Mouse (Mus musculus) CH12.LX (cell line): ENCODE results near the gene Pou3f3. TPM values are rescaled to one million over a fixed set of nuclear protein-coding genes. Genes with fewer than 3 reads are reported as not detected.

ENCODE experiments used
- DNase-seq: peaks from one replicate; pipeline ENCODE4 v3.0.0-alpha.2; 2013; ENCODE audit errors: extremely low read depth
- H3K27ac ChIP-seq: 2 replicates; pipeline ENCODE4 v1.5.1; 2012; ENCODE audit warnings: low read depth, mild to moderate bottlenecking, control low read depth, moderate library complexity; ENCODE audit not compliant: insufficient read depth
- H3K27me3 ChIP-seq: replicated peaks from 2 replicates; pipeline ENCODE3; 2012; ENCODE audit warnings: inconsistent platforms
- H3K36me3 ChIP-seq, 2 experiments: replicated peaks in 1 of 2; 2 replicates each; pipeline versions ENCODE3 to v1.6.1; 2012; ENCODE audit warnings: inconsistent platforms in 1 of 2, low read length in 1 of 2, mild to moderate bottlenecking in 1 of 2, mixed read lengths in 1 of 2, moderate library complexity in 1 of 2; ENCODE audit not compliant: control insufficient read depth in 1 of 2, insufficient read depth in 1 of 2
- H3K4me1 ChIP-seq, 2 experiments: 2 replicates each; pipeline ENCODE4 v1.6.1; 2012; ENCODE audit warnings: inconsistent platforms in 1 of 2, moderate library complexity in 1 of 2; ENCODE audit not compliant: insufficient read depth in 2 of 2, control insufficient read depth in 1 of 2
- H3K4me2 ChIP-seq: 2 replicates; pipeline ENCODE4 v1.6.1; 2012; ENCODE audit warnings: low read depth, mild to moderate bottlenecking, control low read depth; ENCODE audit not compliant: poor library complexity, insufficient read depth, severe bottlenecking
- H3K4me3 ChIP-seq, 3 experiments: fragments of 150-350 bp in 1 of 3; sonication (generic) in 1 of 3; replicated peaks in 1 of 3; 2 replicates each; pipeline versions ENCODE3 to v1.5.1; 2011 to 2012; ENCODE audit warnings: low read depth in 2 of 3, low read length in 2 of 3, mild to moderate bottlenecking in 2 of 3, moderate library complexity in 2 of 3, control low read depth in 1 of 3, improper control_type of control experiment in 1 of 3, inconsistent platforms in 1 of 3, mixed read lengths in 1 of 3; ENCODE audit not compliant: poor library complexity in 1 of 3
- H3K79me2 ChIP-seq: replicated peaks from 2 replicates; pipeline ENCODE4 v1.6.1; 2012; ENCODE audit warnings: mild to moderate bottlenecking, moderate library complexity; ENCODE audit not compliant: control insufficient read depth, poor library complexity, insufficient read depth, severe bottlenecking; ENCODE audit errors: extremely low read depth
- H3K9ac ChIP-seq: 2 replicates; pipeline ENCODE4 v1.6.1; 2012; ENCODE audit warnings: low read depth, mild to moderate bottlenecking, control low read depth, moderate library complexity; ENCODE audit not compliant: insufficient read depth
- H3K9me3 ChIP-seq: replicated peaks from 2 replicates; pipeline ENCODE3; 2012; ENCODE audit warnings: low read length, inconsistent platforms, mixed read lengths
- BHLHE40 ChIP-seq: IDR thresholded peaks from 2 replicates; pipeline ENCODE4 v1.6.1; 2011; ENCODE audit warnings: mild to moderate bottlenecking, low read depth, low read length, improper control_type of control experiment
- CHD1 ChIP-seq: IDR thresholded peaks from 2 replicates; pipeline ENCODE4 v1.6.1; 2012; ENCODE audit warnings: low read depth, low read length, improper control_type of control experiment, inconsistent platforms
- CTCF ChIP-seq, 2 experiments: IDR thresholded peaks in 1 of 2; conservative IDR thresholded peaks in 1 of 2; 2 replicates each; pipeline ENCODE4 v1.5.1; 2011 to 2012; ENCODE audit warnings: low read depth in 2 of 2, low read length in 2 of 2, improper control_type of control experiment in 1 of 2, inconsistent platforms in 1 of 2, mild to moderate bottlenecking in 1 of 2, moderate library complexity in 1 of 2
- ELF1 ChIP-seq: IDR thresholded peaks from 2 replicates; pipeline ENCODE4 v1.6.1; 2014; ENCODE audit warnings: low read depth, mild to moderate bottlenecking, inconsistent platforms, low read length, improper control_type of control experiment
- EP300 ChIP-seq: IDR thresholded peaks from 2 replicates; pipeline ENCODE4 v1.6.1; 2011; ENCODE audit warnings: low read length, improper control_type of control experiment
- ETS1 ChIP-seq: conservative IDR thresholded peaks from 2 replicates; pipeline ENCODE4 v1.6.1; 2012; ENCODE audit warnings: low read depth, mild to moderate bottlenecking, inconsistent platforms, low read length, improper control_type of control experiment, moderate library complexity
- HCFC1 ChIP-seq: IDR thresholded peaks from 2 replicates; pipeline ENCODE4 v1.6.1; 2012; ENCODE audit warnings: low read depth, mild to moderate bottlenecking, inconsistent platforms, low read length, improper control_type of control experiment
- IRF4 ChIP-seq: IDR thresholded peaks from 2 replicates; pipeline ENCODE4 v1.6.1; 2014; ENCODE audit warnings: low read depth, mild to moderate bottlenecking, inconsistent platforms, low read length, improper control_type of control experiment
- JUN ChIP-seq: IDR thresholded peaks from 2 replicates; pipeline ENCODE4 v1.6.1; 2011; ENCODE audit warnings: low read depth, mild to moderate bottlenecking, low read length, improper control_type of control experiment, moderate library complexity; ENCODE audit not compliant: insufficient read depth
- JUND ChIP-seq: conservative IDR thresholded peaks from 2 replicates; pipeline ENCODE4 v1.6.1; 2011; ENCODE audit warnings: low read depth, low read length, improper control_type of control experiment
- MAFK ChIP-seq: IDR thresholded peaks from 2 replicates; pipeline ENCODE4 v1.6.1; 2011; ENCODE audit warnings: low read length, improper control_type of control experiment; ENCODE audit not compliant: insufficient replicate concordance
- MAZ ChIP-seq: IDR thresholded peaks from 2 replicates; pipeline ENCODE4 v1.6.1; 2012; ENCODE audit warnings: low read depth, mild to moderate bottlenecking, inconsistent platforms, low read length, improper control_type of control experiment, moderate library complexity
- MXI1 ChIP-seq: IDR thresholded peaks from 2 replicates; pipeline ENCODE4 v1.6.1; 2011; ENCODE audit warnings: mild to moderate bottlenecking, low read depth, low read length, improper control_type of control experiment
- MYC ChIP-seq: IDR thresholded peaks from 2 replicates; pipeline ENCODE4 v1.6.1; 2011; ENCODE audit warnings: low read depth, mild to moderate bottlenecking, improper control_type of control experiment, low read length
- NELFE ChIP-seq: IDR thresholded peaks from 2 replicates; pipeline ENCODE4 v1.6.1; 2011; ENCODE audit warnings: low read depth, low read length, improper control_type of control experiment
- NRF1 ChIP-seq: IDR thresholded peaks from 2 replicates; pipeline ENCODE4 v1.6.1; 2014; ENCODE audit warnings: low read depth, mild to moderate bottlenecking, inconsistent platforms, low read length, improper control_type of control experiment, moderate library complexity
- POLR2A ChIP-seq: IDR thresholded peaks from 2 replicates; pipeline ENCODE4 v1.6.1; 2011; ENCODE audit warnings: low read depth, mild to moderate bottlenecking, improper control_type of control experiment, low read length
- POLR2AphosphoS2 ChIP-seq: IDR thresholded peaks from 2 replicates; pipeline ENCODE4 v1.6.1; 2011; ENCODE audit warnings: low read depth, low read length, improper control_type of control experiment
- RAD21 ChIP-seq: IDR thresholded peaks from 2 replicates; pipeline ENCODE4 v1.6.1; 2011; ENCODE audit warnings: low read depth, mild to moderate bottlenecking, low read length, improper control_type of control experiment, moderate library complexity
- RCOR1 ChIP-seq: conservative IDR thresholded peaks from 2 replicates; pipeline ENCODE4 v1.6.1; 2012; ENCODE audit warnings: low read depth, mild to moderate bottlenecking, inconsistent platforms, low read length, improper control_type of control experiment
- TBP ChIP-seq: conservative IDR thresholded peaks from 2 replicates; pipeline ENCODE4 v1.6.1; 2011; ENCODE audit warnings: low read depth, low read length, improper control_type of control experiment
- TCF12 ChIP-seq: IDR thresholded peaks from 2 replicates; pipeline ENCODE4 v1.6.1; 2014; ENCODE audit warnings: low read depth, mild to moderate bottlenecking, inconsistent platforms, low read length, improper control_type of control experiment
- UBTF ChIP-seq: IDR thresholded peaks from 2 replicates; pipeline ENCODE4 v1.6.1; 2012; ENCODE audit warnings: low read depth, mild to moderate bottlenecking, inconsistent platforms, low read length, improper control_type of control experiment, moderate library complexity
- USF1 ChIP-seq: IDR thresholded peaks from 2 replicates; pipeline ENCODE4 v1.6.1; 2014; ENCODE audit warnings: low read depth, mild to moderate bottlenecking, inconsistent platforms, low read length, improper control_type of control experiment
- ZC3H11A ChIP-seq: IDR thresholded peaks from 2 replicates; pipeline ENCODE4 v1.6.1; 2012; ENCODE audit warnings: low read depth, mild to moderate bottlenecking, inconsistent platforms, low read length, improper control_type of control experiment
- ZKSCAN1 ChIP-seq: IDR thresholded peaks from 2 replicates; pipeline ENCODE4 v1.6.1; 2012; ENCODE audit warnings: low read depth, inconsistent platforms, low read length, improper control_type of control experiment, borderline replicate concordance
- ZMIZ1 ChIP-seq: IDR thresholded peaks from 2 replicates; pipeline ENCODE4 v1.6.1; 2012; ENCODE audit warnings: low read depth, mild to moderate bottlenecking, inconsistent platforms, low read length, improper control_type of control experiment
- ZNF384 ChIP-seq: IDR thresholded peaks from 2 replicates; pipeline ENCODE4 v1.6.1; 2012; ENCODE audit warnings: low read depth, low read length, improper control_type of control experiment, inconsistent platforms
- dilution Hi-C: fragments of 300-500 bp; cut with MboI; formaldehyde crosslinking; loops from 2 replicates; pipeline ENCODE4 v1.14.3; 2020; ENCODE audit warnings: low sequenced_read_pairs; ENCODE audit not compliant: extremely low pct_unique_long_range_greater_than_20kb, extremely low pct_ligation_motif_present
- in situ Hi-C: fragments of 300-500 bp; cut with MboI; formaldehyde crosslinking; loops from 3 replicates; pipeline ENCODE4 v1.14.3; 2019; ENCODE audit warnings: low sequenced_read_pairs, low pct_ligation_motif_present, low pct_unique_long_range_greater_than_20kb, mixed read lengths
- polyA plus RNA-seq: library from polyadenylated mRNA; unstranded; fragments of >175 nt; gene quantifications from 2 replicates; pipeline ENCODE4 v1.2.1, GENCODE M21; 2012; ENCODE audit warnings: low read depth; ENCODE audit not compliant: insufficient read length
- total RNA-seq, 2 experiments: library from RNA; depleted of rRNA; stranded (reverse); fragments of 300-350 nt in 1 of 2; fragments of >200 nt in 1 of 2; gene quantifications; 2 replicates each; pipeline ENCODE4 v1.2.3; 2012 to 2014

The Pou3f3 gene
- total and polyA plus RNA-seq, 3 experiments: not detected

GRCm38 (mm10) chr1:42712311-42712690 lies 16.7 kb downstream of the Pou3f3 start:
- Histone ChIP-seq H3K4me3 (no peak overlapping the region), H3K27me3 (peaks cover 2% of the 10 kb centered on the region), H3K79me2 (no peaks in the 10 kb centered on the region), H3K9ac (no peak overlapping the region), H3K9me3 (peaks cover 16% of the 10 kb centered on the region), H3K4me2 (no peak overlapping the region), H3K27ac (no peak overlapping the region), H3K4me1 (no peaks in the 10 kb centered on the region), H3K36me3 (no peaks in the 10 kb centered on the region)
- TF ChIP-seq IRF4 (no peak), CHD1 (no peak), MXI1 (no peak), UBTF (no peak), POLR2AphosphoS2 (no peak), POLR2A (no peak), TBP (no peak), JUND (no peak), NELFE (no peak), NRF1 (no peak), ZMIZ1 (no peak), TCF12 (no peak), ELF1 (no peak), MAFK (no peak), CTCF (conservative IDR thresholded peaks at IDR 0.05 in 1 of 2, IDR thresholded peaks at IDR 0.05 in 1 of 2; ENCODE audit: low read depth in 2 of 2, low read length in 2 of 2) (no peak), RAD21 (no peak), ZNF384 (no peak), ZKSCAN1 (no peak), HCFC1 (no peak)
- in situ Hi-C loops (no loop called here), dilution Hi-C loops (no loop called here)
- no peak for DNase-seq

DNA sequence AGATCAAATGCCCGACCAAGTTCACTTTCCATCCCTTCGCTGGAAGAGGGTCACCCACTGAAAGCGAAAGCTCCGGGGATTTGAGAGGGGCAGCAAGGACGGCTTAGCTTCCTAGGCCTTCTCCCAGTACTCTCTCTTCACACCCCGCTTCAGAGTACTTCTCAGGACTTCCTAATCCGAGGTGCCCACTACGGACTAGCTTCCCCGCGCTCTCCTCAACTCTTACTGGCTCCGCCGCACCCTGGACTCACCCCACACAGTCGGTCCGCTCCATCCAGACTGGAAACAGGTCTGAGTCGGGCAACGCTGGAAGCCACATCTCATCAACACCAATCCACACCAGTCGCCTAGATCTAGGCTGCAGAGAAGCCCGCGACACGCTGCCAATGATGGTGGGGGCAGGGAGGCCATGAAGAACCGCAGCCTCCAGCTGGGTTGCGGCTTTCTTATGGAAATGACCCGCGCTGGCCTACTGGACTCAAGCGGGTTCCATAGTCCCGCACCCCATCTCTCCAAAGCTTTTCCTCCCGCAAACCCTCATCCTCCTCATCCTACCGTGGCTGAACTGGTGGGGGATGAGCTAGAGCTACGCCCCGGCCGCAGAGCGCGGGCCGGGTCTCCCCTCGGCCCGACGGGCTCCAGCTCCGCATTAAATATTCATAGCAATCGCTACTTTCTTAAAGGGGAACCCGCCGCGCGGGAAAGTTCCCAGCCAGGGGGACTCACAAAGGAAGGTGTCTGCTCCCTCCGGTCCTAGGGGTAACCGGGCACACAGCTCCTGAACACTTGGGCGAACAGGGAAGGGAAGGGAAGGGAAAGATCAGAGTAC lies 17.8 kb downstream of the Pou3f3 start:
- no peaks in the 10 kb centered on the region for H3K4me1 ChIP-seq
- no peaks in the 10 kb centered on the region for H3K36me3 ChIP-seq
- DNase-seq: no peak
- no peak overlapping the region for H3K9ac ChIP-seq
- H3K79me2 ChIP-seq: no peaks in the 10 kb centered on the region
- H3K27me3 ChIP-seq: peaks cover 3% of the 10 kb centered on the region
- no peak overlapping the region for H3K27ac ChIP-seq
- H3K4me2 ChIP-seq: no peak overlapping the region
- TF ChIP-seq RCOR1: no peak
- no peak for TF ChIP-seq EP300
- TF ChIP-seq JUN: no peak
- TF ChIP-seq MXI1: no peak
- no peak for TF ChIP-seq USF1
- TF ChIP-seq BHLHE40: no peak
- TF ChIP-seq HCFC1: no peak
- TF ChIP-seq ETS1: no peak
- TF ChIP-seq MYC: no peak
- no peak for TF ChIP-seq MAZ
- no peak for TF ChIP-seq ZNF384
- no peak for TF ChIP-seq TBP
- TF ChIP-seq POLR2AphosphoS2: no peak
- TF ChIP-seq MAFK: no peak
- TF ChIP-seq ZC3H11A: no peak
- TF ChIP-seq ELF1: no peak
- TF ChIP-seq, all 38 proteins: peak for 0
- no peak overlapping the region for H3K4me3 ChIP-seq
- peaks cover 16% of the 10 kb centered on the region for H3K9me3 ChIP-seq
- in situ Hi-C loops (no loop called here), dilution Hi-C loops (no loop called here)
